Mouse (Mus musculus) T-cell, adult 2 months (primary cell): ENCODE results near the gene Sgms1.

Experiments used
- DNase-seq: peaks from one replicate; pipeline ENCODE4 v3.0.0; 2022; ENCODE audit warnings: low spot score

Gene Sgms1

GRCm38 (mm10) chr19:32269141-32269843 is 120.2 kb downstream of the Sgms1 start:
- DNase-seq: no peak

DNA sequence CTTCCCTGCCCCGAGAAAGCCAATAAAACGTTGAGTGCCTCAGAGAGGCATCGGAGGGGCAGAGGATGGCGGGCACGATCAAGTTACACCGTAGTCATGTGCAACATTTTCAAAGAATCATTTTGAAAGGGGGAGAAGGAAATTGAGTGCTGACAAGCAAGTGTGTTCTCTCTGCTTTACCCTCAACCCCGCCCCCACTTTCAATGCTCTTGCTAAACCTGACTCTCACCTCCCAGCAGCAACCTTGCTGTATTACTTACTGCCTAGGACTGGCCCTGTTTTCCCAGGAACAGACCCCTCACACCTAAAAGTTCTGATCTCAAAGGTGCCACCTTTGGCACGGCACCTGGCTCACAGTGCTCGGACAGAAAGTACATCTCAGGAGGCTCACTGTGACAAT is 121.0 kb downstream of the Sgms1 start:
- peak; percentile 34 for DNase-seq

DNA sequence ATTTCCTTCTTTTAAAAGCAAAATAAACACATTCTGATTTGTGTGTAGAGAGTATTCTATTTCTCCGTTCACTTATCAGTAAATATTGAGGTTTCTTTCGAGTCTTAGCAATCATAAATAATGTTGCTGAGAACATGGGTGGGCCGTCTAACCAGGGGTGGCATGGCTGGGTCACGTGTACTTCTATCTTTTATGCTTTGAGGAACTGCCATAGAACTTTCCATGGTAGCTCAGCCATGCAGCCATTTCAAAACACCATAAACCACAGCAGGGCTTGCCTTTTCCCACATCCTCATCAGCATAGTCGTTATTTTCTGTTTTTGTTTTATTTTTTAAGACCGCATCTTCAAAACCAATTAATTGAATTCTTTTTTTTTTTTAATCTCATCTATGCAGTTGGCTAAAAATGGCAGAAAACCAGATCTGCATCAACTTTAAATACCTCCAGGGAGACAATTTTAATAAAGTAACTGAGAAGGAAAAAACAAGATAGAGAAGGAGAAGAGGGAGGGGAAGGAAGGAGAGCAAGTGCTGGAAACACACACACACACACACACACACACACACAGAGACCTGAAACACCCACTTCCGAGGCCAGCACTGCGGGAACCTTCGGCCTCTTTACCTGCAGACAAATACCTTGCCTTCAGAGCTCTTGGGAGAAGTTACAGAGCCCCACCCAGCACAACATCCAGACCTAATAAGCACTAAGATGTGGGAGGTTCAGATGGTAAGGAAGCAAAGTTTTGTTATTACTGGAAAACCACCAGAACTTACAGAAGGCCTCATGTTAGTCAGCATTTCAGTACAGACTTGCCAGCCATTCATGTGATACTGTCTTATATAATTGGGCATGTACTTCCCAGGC is 122.9 kb downstream of the Sgms1 start:
- peak; percentile 64 for DNase-seq

DNA sequence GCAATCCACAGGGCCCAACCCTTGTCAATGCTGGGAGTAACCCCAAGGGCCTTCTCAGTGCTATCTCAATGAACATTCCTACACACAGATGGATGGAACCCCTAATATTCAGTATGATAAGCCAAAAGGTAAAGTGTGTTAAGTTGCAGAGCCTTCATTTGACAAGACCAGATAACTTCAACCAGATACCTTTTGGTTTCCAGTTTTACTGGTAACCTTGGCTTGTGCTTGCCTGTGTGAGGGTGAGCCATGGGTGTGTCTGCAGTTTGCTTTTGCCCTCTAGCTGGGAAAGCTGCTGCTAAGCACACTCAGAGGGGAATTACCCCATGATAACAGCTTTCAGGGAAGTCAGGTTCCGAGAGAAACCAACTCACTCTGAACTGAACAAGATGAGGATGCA is 125.8 kb downstream of the Sgms1 start:
- no peak for DNase-seq

DNA sequence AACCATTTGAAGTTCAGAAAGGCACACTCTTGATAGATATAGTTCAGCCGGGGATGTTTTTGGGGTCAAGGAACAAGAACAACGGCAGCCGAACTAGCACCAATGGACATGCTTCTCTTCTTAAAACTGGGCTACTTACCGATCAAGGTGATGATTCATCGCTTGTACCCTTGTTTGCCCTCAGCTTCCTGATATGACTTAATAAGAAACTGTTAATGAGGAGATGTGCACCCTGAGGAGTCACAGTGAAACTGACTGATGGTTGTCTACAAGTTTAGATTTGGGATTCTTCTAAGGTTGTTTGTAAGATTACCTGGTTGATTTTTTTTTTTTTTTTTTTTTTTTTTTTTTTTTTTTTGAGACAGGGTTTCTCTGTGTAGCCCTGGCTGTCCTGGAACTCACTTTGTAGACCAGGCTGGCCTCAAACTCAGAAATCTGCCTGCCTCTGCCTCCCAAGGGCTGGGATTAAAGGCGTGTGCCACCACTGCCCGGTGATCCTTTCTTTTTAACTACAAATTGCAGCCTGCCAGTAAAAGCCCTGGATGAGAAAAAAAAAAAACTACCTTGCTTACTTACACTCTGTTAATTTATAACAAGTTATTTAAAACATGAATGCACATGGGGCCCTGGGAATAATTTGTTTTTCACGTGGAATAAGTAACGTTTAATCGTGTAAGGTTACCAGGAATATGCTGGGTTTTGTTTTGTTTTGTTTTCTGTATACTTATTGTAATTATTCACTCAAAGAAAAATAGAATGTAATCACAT is 126.5 kb downstream of the Sgms1 start:
- DNase-seq: no peak

DNA sequence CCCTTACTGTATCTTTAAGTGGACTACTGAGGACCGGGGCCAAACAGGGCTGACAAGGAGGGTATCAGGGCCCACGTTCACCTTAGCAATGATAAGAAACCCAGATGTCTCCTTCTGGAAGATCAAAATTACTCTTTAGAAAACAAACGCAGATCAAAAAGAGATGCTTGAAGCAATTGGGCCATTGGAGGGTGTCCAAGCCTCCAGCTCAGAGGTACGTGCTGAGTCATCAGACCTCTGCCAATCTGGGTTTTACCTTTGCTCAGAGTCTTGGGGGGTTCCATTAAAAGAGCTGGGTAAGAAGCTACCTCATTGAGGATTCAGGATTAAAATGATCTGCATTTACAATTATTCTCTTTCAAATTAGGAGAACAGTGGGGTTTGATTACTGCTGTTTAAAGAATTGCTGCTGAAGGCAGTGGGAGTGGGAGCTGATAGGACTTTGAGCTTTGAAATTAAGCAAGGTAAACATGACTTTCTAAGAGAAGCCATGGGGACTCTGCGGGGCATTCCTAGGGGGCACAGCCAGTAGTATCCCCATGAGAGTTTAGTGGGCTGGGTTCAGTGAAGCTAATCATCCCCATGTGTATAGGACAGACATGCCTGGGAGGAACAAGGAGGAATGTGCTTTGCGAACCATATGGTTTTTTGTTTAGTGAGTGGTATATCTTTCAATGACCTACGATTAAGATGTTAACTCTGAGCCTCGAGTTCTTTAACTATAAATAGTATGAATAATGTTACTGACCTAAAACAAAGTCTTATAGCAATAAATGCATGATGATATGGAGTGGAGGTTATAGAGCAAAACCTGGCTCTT is 128.4 kb downstream of the Sgms1 start:
- no peak for DNase-seq

DNA sequence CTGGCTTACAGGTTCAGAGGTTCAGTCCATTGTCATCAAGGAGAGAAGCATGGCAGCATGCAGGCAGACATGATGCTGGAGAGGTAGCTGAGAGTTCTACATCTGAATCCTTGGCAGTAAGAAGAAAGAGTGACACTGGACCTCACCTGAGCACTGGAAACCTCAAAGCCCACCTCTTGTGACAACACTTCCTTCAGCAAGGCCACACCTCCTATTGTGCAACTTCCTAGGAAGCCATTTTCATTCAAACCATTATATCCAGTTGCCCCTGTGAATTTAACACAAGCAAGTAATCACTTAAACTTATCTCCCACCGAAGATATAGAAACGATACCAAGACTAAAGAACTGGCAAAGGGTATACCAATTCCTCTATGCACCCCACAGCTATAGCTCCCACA is 129.7 kb downstream of the Sgms1 start:
- no peak for DNase-seq

- no peak for DNase-seq
These were observed 130.5 kb downstream of the Sgms1 start for GRCm38 (mm10) chr19:32259048-32259447.

DNA sequence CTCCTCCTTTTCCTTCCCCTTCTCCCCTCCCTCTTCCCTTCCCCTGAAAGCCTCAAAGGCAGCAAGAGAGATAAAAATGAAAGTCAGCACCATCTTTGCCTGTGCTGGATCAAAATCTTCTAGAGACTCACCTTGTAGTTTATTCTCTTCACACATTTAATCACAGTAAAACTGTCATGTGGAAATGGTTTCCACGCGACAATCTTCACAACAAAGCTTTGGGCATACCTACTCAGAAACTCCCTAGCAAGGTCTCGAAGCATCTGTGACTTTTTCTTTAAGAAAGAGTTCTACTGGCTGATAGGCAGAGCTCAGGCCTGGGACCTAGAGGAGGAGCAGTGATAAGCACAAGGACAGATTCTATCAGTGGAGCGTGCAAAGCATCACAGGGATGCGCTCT is 131.4 kb downstream of the Sgms1 start:
- peak; percentile 65 for DNase-seq

DNA sequence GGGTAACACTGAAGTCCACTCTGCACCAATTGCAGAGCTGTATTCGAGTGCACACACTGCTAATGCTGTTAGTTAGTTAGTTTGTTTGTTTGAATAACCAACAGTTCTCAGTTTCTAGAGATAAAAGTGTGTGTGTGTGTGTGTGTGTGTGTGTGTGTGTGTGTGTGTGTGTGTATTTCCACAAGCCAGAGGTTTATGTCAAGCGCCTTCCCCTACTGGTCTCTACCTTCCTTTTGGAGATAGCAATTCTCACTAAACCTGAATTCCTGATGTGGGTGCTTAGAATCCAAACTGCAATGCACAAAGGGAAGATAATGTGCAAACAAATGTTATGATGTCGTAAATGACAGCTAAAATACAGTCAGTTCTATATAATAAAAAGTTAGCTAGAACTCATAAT is 131.9 kb downstream of the Sgms1 start:
- DNase-seq: no peak

- no peak for DNase-seq
These were observed 132.7 kb downstream of the Sgms1 start for GRCm38 (mm10) chr19:32256706-32257415.

DNA sequence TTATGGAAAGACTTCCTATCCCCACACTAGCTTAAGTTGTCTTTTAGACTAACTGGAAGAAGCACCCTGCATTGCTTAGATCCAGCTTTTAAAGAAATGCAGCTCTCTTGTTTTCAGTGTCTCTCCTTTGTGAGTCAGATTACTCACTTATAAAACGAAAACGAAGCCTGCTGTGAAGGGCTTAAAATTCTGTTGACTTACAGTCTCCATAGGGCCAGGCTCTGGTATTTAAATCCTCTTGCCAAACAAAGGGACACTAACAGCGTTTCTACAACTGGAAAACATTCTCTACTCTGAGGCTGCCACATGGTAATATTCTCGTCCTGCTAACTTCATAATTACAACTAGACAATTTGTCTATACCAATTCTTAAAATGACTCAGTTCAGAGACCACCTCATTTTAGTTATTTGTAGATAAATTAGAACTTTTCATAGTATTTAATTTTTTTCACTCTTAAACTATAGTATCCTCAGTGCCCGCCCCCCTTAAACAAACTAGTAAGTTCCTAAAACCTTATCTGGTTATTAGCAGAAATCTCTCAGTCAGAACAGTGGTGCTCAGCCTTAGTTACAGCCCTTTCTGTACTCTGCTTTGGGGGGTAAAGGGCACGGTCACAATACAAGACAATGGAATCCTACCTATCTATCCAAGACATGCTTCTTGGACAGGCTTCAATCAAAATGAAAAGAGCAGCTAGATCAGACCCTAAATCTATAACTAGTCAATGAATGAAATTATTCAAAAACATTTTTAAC is 133.9 kb downstream of the Sgms1 start:
- DNase-seq: no peak

DNA sequence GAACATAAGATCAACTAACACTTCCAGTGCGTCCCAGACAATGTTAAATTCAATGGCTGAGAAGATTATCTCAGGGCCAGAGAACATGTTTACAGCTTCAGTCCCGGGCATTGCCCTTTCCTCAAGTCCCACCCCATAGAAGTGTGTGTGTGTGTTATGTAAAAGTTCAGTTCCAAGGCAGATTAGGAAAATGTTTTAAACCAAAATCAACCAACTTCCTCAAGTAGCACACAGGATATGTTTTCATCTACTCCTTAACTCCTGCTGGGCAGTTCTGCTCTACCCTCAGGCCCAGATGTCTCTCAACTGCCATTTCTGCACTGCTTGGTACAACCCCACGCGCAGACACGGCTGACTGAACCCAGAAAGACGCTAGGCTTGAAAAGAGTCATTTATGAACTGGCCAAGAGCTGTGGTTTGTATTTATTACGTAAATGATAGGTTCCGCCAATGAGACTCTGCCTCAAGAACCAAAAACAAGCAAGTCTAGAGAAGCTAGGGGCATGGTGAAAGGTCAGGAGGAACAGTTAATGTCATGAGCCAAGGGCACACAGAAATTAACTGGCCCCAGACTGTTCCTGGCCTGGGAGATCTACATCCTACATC is 134.7 kb downstream of the Sgms1 start:
- no peak for DNase-seq

GRCm38 (mm10) chr19:32254204-32254603 is 135.3 kb downstream of the Sgms1 start:
- DNase-seq: no peak

DNA sequence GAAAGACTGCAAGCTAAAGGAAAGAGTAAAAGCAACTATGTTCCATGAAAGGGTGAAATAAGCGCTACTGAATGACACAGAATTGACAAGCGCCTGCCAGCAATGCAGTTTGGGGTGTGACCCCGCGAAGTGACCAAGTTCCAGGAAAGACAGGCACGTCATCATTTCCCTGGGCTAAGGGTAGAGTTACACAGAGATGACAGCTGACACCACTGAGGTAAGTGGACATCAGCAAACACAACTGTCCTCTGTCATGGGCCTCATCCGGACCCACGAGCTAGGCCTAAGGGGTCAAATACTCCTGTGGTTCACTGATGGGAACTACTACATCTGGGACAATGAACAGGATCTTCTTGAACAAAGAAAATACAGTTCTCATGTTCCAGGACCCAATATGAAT is 136.5 kb downstream of the Sgms1 start:
- no peak for DNase-seq

DNA sequence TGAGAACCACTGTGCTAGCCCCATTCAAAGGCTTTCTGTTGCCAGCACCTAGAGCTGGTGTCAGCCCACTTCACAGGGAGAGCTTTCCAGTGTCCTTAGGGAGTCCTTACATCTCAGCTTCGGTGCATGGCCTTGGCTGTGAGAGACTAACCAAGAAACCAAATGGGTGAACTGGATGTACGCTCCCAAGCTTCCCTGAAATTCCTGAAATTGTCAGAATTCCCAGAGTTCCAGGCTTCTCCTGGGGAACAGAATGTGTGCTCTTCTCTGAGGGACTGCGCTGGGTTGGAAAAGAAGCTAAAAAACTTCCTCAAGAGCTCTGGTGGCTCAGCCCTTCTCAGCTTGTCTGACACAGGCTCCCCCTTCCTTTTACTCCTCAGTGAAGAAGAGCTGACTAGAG is 137.1 kb downstream of the Sgms1 start:
- DNase-seq: no peak

- DNase-seq: no peak
These were observed 140.1 kb downstream of the Sgms1 start for GRCm38 (mm10) chr19:32249181-32250130.

DNA sequence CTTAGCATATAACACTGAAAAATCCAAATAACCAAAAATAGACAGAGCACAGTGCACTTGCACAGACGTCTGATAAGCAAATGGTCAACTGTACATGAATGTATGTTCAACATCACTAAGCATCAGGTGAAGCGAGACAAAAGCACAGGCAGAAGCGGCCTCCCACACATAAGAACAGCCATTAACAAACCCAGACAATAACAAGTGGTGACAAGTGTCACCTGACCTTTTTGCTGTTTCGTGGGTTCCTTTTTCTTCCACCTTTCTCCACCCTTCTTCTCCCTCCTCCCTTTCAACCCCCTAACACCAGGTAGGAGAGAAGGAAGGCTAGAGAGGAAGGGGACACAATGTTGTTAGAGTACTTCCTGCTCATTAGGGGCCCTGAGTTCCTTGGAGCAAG is 144.6 kb downstream of the Sgms1 start:
- DNase-seq: no peak

- no peak for DNase-seq
These were observed 146.3 kb downstream of the Sgms1 start for GRCm38 (mm10) chr19:32243246-32243645.
